8 mouse cellular contexts compared by ENCODE assay signal in genomic region chr13:58402744-58403110, GRCm38 (mm10). TPM values are rescaled to one million over a fixed set of nuclear protein-coding genes. Genes with fewer than 3 reads are reported as not detected.
DNase-seq lines count a peak whose midpoint lies in the region; ATAC-seq and TF ChIP-seq lines count a peak whose summit lies in the region.

No protein-coding gene starts in this region.

- peak; percentile 93 for DNase-seq in kidney, postnatal 14 days
- no peak for DNase-seq in kidney, adult 11 months
- DNase-seq in embryonic facial prominence, embryonic 11.5 days (ENCODE audit: low spot score) = no peak
- peak; percentile 84 to 94 for DNase-seq in kidney, postnatal 25 days
- DNase-seq in adrenal gland, adult 2 months = no peak
- DNase-seq in right cerebral cortex, postnatal 14 days = no peak

- H3K36me3 ChIP-seq in embryonic facial prominence, embryonic 11.5 days (replicated peaks; ENCODE audit: control insufficient read depth, insufficient read depth, low read depth, low read length) = peaks cover 2% of the 10 kb centered on the region
- peaks cover 23% of the 10 kb centered on the region for H3K36me3 ChIP-seq in myocyte (ENCODE audit: control insufficient read depth, insufficient read depth)

- H3K27me3 ChIP-seq in embryonic facial prominence, embryonic 11.5 days (ENCODE audit: control insufficient read depth, insufficient read depth, low read length) = no peaks in the 10 kb centered on the region
- H3K27me3 ChIP-seq in myocyte (ENCODE audit: control insufficient read depth, insufficient read depth, insufficient read length) = no peaks in the 10 kb centered on the region

- no peaks in the 10 kb centered on the region for H3K4me1 ChIP-seq in embryonic facial prominence, embryonic 11.5 days (ENCODE audit: control insufficient read depth, insufficient read depth, low read length)

- H3K4me3 ChIP-seq in embryonic facial prominence, embryonic 11.5 days (ENCODE audit: low read depth, low read length) = peak overlapping the region; percentile 96
- H3K4me3 ChIP-seq in myocyte = peak overlapping the region; percentile 79

- peaks cover 78% of the 10 kb centered on the region for H3K79me2 ChIP-seq in myocyte (ENCODE audit: control insufficient read depth, insufficient read depth)

- peak overlapping the region; percentile 97 for H3K27ac ChIP-seq in embryonic facial prominence, embryonic 11.5 days (replicated peaks; ENCODE audit: low read depth, low read length)

- under 1% methylated on average over 41 of the region's 48 CpGs for WGBS in embryonic facial prominence, embryonic 11.5 days

- H3ac ChIP-seq in myocyte (ENCODE audit: control insufficient read depth, insufficient read length) = peak overlapping the region; percentile 74

- peak overlapping the region; percentile 43 for H3K4me2 ChIP-seq in embryonic facial prominence, embryonic 11.5 days (ENCODE audit: low read depth, low read length)
- H3K4me2 ChIP-seq in myocyte (ENCODE audit: low read depth) = peak overlapping the region; percentile 68

- peak; percentile 64 for ATAC-seq in embryonic facial prominence, embryonic 11.5 days (replicated peaks; ENCODE audit: insufficient number of reproducible peaks, low FRiP score, low TSS enrichment, low read depth)
- no peak for ATAC-seq in monocyte, adult 5-6 weeks (replicated peaks; ENCODE audit: insufficient number of reproducible peaks, low FRiP score, low TSS enrichment, poor library complexity, severe bottlenecking)

- H3K9me3 ChIP-seq in embryonic facial prominence, embryonic 11.5 days (replicated peaks; ENCODE audit: control insufficient read depth, low read length) = no peaks in the 10 kb centered on the region

- peak overlapping the region; percentile 99 for H3K9ac ChIP-seq in embryonic facial prominence, embryonic 11.5 days (replicated peaks; ENCODE audit: low read length)

- no peak for TF ChIP-seq POLR2A in myocyte (IDR thresholded peaks at IDR 0.05; ENCODE audit: insufficient read length, low read depth)

TF ChIP-seq in myocyte, 11 proteins besides CTCF, POLR2A, EP300 and RAD21:
- TF ChIP-seq REST (IDR thresholded peaks at IDR 0.05; ENCODE audit: insufficient read depth, insufficient read length) (no peak), MYOG (IDR thresholded peaks at IDR 0.05; ENCODE audit: control insufficient read depth in 1 of 3, insufficient read depth in 1 of 3, insufficient read length in 2 of 3, low read depth in 2 of 3) (peak in 1 of 3 experiments; percentile 0), SRF (IDR thresholded peaks at IDR 0.05; ENCODE audit: control insufficient read depth, insufficient read length, low read depth) (no peak), TCF12 (IDR thresholded peaks at IDR 0.05; ENCODE audit: insufficient read depth, poor library complexity, severe bottlenecking) (no peak), CEBPB (IDR thresholded peaks at IDR 0.05; ENCODE audit: insufficient read depth, poor library complexity, severe bottlenecking) (no peak)

RNA-seq across cellular contexts. Expression of gene Hnrnpk, which starts 0.4 kb away (rescaled TPM):
- polyA plus RNA-seq in embryonic facial prominence, embryonic 11.5 days (2014; fragmentation: Nextera tagmentation; extraction: Ambion mirVana) = 2,512 and 2,650 TPM in 2 replicates
- 289 TPM for polyA plus RNA-seq in myocyte (2012; fragmentation: generic; extraction: Trizol)
- 1,000 to 10,000 TPM in 1 of 2 experiments, 100 to 1,000 TPM in 1; 778 to 1,173 TPM for total RNA-seq in adrenal gland, adult 2 months (2021)
- polyA plus RNA-seq in adrenal gland, adult 2 months (2012; rRNA removed) = 178 and 197 TPM in 2 replicates
- 1,699 to 1,884 TPM (median 1,722 TPM) in 3 replicates for total RNA-seq in monocyte, adult 5-6 weeks (2017)

RNA-seq across cellular contexts. Expression of gene Rmi1, which starts 0.7 kb away (rescaled TPM):
- 34.4 and 37.0 TPM in 2 replicates for polyA plus RNA-seq in embryonic facial prominence, embryonic 11.5 days (2014; fragmentation: Nextera tagmentation; extraction: Ambion mirVana)
- 5.2 TPM for polyA plus RNA-seq in myocyte (2012; fragmentation: generic; extraction: Trizol)
- total RNA-seq in adrenal gland, adult 2 months (2021) = 10 to 100 TPM; 18.5 to 19.3 TPM
- 15.3 and 18.2 TPM in 2 replicates for polyA plus RNA-seq in adrenal gland, adult 2 months (2012; rRNA removed)
- total RNA-seq in monocyte, adult 5-6 weeks (2017) = 24.3 to 29.6 TPM (median 27.1 TPM) in 3 replicates

RNA-seq across cellular contexts. Expression of gene 2210016F16Rik, which starts 17.7 kb away (rescaled TPM):
- 24.3 and 24.5 TPM in 2 replicates for polyA plus RNA-seq in embryonic facial prominence, embryonic 11.5 days (2014; fragmentation: Nextera tagmentation; extraction: Ambion mirVana)
- polyA plus RNA-seq in myocyte (2012; fragmentation: generic; extraction: Trizol) = 3.7 TPM
- total RNA-seq in adrenal gland, adult 2 months (2021) = 10 to 100 TPM; 21.0 to 38.2 TPM
- 40.7 and 59.4 TPM in 2 replicates for polyA plus RNA-seq in adrenal gland, adult 2 months (2012; rRNA removed)
- 16.4 to 20.7 TPM (median 20.3 TPM) in 3 replicates for total RNA-seq in monocyte, adult 5-6 weeks (2017)

RNA-seq across cellular contexts. Expression of gene Kif27, which starts 43.8 kb away (rescaled TPM):
- 1.2 TPM in 2 replicates for polyA plus RNA-seq in embryonic facial prominence, embryonic 11.5 days (2014; fragmentation: Nextera tagmentation; extraction: Ambion mirVana)
- 0.08 TPM for polyA plus RNA-seq in myocyte (2012; fragmentation: generic; extraction: Trizol)
- 1 to 10 TPM in 1 of 2 experiments, under 1 TPM in 1; 0.63 to 1.1 TPM for total RNA-seq in adrenal gland, adult 2 months (2021)
- polyA plus RNA-seq in adrenal gland, adult 2 months (2012; rRNA removed) = 0.08 and 0.11 TPM in 2 replicates
- 0.29 TPM in 1 of 3 replicates, not detected in the others for total RNA-seq in monocyte, adult 5-6 weeks (2017)

Comparison
In these comparisons a context has a peak if more than half of its experiments do, and no peak if none do; other contexts are left out.
1. DNase-seq: peak in kidney, postnatal 14 days (single experiment) and kidney, postnatal 25 days (2 of 2); none in kidney, adult 11 months (single experiment), embryonic facial prominence, embryonic 11.5 days (single experiment), adrenal gland, adult 2 months (single experiment) and right cerebral cortex, postnatal 14 days (single experiment).